Mouse (Mus musculus): ENCODE data around the gene Mapt. TPM values are rescaled to one million over a fixed set of nuclear protein-coding genes. Genes with fewer than 3 reads are reported as not detected.

The Mapt gene
- polyA plus RNA-seq, 1 experiment from 2014 or later = 0.90 TPM

GRCm38 (mm10) chr11:104271876-104272275 is 40.7 kb downstream of the Mapt start:
- no peak for DNase-seq (ENCODE audit: low spot score)
- Histone ChIP-seq H3K4me2 (no peak overlapping the region), H3K9me3 (ENCODE audit: control insufficient read depth, low read length) (no peaks in the 10 kb centered on the region), H3K9ac (ENCODE audit: low read depth, low read length) (no peak overlapping the region), H3K4me3 (ENCODE audit: low read depth, low read length) (no peak overlapping the region), H3K36me3 (ENCODE audit: control insufficient read depth, insufficient read depth, low read length) (no peaks in the 10 kb centered on the region), H3K27ac (ENCODE audit: low read depth, low read length) (no peak overlapping the region), H3K4me1 (replicated peaks; ENCODE audit: control insufficient read depth, insufficient read depth, low read length) (no peaks in the 10 kb centered on the region), H3K27me3 (replicated peaks; ENCODE audit: control insufficient read depth, insufficient read depth, low read length) (no peaks in the 10 kb centered on the region)
- ATAC-seq (replicated peaks; ENCODE audit: low FRiP score) = no peak
- 77% methylated on average over 6 of the region's 6 CpGs for WGBS

DNA sequence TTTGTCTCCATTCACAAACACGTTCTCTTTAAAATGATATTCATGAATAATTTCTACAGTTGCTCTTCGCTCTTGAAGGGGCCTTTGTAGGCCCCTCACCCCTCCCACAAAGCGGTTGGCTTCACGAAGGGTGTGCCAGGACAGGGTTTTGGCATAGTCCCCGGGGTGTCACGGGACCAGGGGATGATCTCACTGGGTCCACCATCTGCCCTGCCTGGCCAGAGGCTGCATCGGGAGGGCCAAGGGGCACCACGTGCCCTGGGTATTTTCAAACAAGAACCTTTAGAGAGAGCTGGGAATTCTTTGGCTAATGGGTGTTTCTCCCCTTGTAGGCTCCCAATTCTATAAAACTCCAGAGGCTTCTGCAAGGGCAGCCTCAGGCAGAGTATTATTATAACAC is 41.2 kb downstream of the Mapt start:
- Histone ChIP-seq H3K27me3 (replicated peaks; ENCODE audit: control insufficient read depth, insufficient read depth, low read length) (no peaks in the 10 kb centered on the region), H3K9me3 (ENCODE audit: control insufficient read depth, low read length) (no peaks in the 10 kb centered on the region), H3K4me1 (replicated peaks; ENCODE audit: control insufficient read depth, insufficient read depth, low read length) (no peaks in the 10 kb centered on the region), H3K4me2 (no peak overlapping the region), H3K4me3 (ENCODE audit: low read depth, low read length) (no peak overlapping the region), H3K36me3 (ENCODE audit: control insufficient read depth, insufficient read depth, low read length) (no peaks in the 10 kb centered on the region), H3K27ac (ENCODE audit: low read depth, low read length) (no peak overlapping the region), H3K9ac (ENCODE audit: low read depth, low read length) (no peak overlapping the region)
- DNase-seq (ENCODE audit: low spot score) (no peak), ATAC-seq (replicated peaks; ENCODE audit: low FRiP score) (no peak)
- WGBS = 83% methylated on average over 8 of the region's 8 CpGs

DNA sequence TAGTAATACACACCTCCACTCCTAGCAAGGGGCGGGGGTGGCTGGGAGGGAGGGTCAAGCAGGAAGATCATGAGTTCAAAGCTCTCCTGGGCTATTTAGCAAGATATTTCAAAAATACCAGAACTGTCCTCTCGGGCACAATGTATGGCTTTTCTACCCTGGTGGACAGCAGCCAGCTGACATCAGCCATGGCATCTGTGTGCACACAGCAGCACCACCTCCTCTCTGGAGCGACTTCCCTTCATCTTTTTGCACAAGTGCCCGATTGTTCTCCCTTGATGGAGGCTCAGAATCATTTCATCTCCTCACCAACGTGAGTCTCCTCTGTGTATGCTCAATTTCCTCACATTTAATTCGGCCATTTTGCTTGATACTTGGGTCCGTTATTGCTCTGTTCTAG is 44.6 kb downstream of the Mapt start:
- H3K36me3 ChIP-seq (ENCODE audit: control insufficient read depth, insufficient read depth, low read length) = no peaks in the 10 kb centered on the region
- no peaks in the 10 kb centered on the region for H3K27me3 ChIP-seq (replicated peaks; ENCODE audit: control insufficient read depth, insufficient read depth, low read length)
- no peak for ATAC-seq (replicated peaks; ENCODE audit: low FRiP score)

DNA sequence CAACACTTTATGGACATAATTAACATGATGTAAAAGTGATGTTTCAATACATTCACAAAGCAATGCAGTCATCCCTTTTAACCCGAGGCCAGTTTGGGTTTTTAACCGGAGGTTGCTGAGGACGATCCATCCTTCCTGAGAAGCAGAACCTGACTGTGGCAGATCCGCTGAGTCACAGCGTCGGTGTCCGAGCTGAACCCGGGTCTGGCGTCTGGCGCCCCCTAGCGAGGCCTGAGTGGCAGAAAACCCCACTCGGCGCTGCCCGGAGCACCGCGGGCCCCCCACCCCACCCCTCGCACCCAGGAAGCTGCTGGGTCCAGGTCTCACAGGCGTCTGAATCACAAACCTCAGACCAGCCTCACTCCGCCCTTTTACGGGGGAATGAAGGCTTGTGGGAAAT is 47.0 kb downstream of the Mapt start:
- H3K36me3 ChIP-seq (ENCODE audit: control insufficient read depth, insufficient read depth, low read length) = no peaks in the 10 kb centered on the region
- DNase-seq (ENCODE audit: low spot score) (peak; percentile 63), ATAC-seq (replicated peaks; ENCODE audit: low FRiP score) (peak; percentile 54; the same call in 1 of the 2 replicates)
- no peaks in the 10 kb centered on the region for H3K4me1 ChIP-seq (replicated peaks; ENCODE audit: control insufficient read depth, insufficient read depth, low read length)
- no peak overlapping the region for H3K27ac ChIP-seq (ENCODE audit: low read depth, low read length)
- no peaks in the 10 kb centered on the region for H3K27me3 ChIP-seq (replicated peaks; ENCODE audit: control insufficient read depth, insufficient read depth, low read length)
- no peak overlapping the region for H3K9ac ChIP-seq (ENCODE audit: low read depth, low read length)
- H3K9me3 ChIP-seq (ENCODE audit: control insufficient read depth, low read length) = no peaks in the 10 kb centered on the region
- 0 out of 2 replicates have a peak overlapping the region, but pooled peaks have one; percentile 13 for H3K4me3 ChIP-seq (ENCODE audit: low read depth, low read length)
- peak overlapping the region; percentile 44 for H3K4me2 ChIP-seq
- 3% methylated on average over 20 of the region's 20 CpGs for WGBS

More for the DNA sequence above, 44.6 kb downstream of the Mapt start:
- no peak overlapping the region for H3K4me2 ChIP-seq
- no peaks in the 10 kb centered on the region for H3K9me3 ChIP-seq (ENCODE audit: control insufficient read depth, low read length)
- no peaks in the 10 kb centered on the region for H3K4me1 ChIP-seq (replicated peaks; ENCODE audit: control insufficient read depth, insufficient read depth, low read length)
- no peak overlapping the region for H3K9ac ChIP-seq (ENCODE audit: low read depth, low read length)
- WGBS = 78% methylated on average over 7 of the region's 7 CpGs
- no peak overlapping the region for H3K4me3 ChIP-seq (ENCODE audit: low read depth, low read length)
- no peak overlapping the region for H3K27ac ChIP-seq (ENCODE audit: low read depth, low read length)
- DNase-seq (ENCODE audit: low spot score) = no peak

DNA sequence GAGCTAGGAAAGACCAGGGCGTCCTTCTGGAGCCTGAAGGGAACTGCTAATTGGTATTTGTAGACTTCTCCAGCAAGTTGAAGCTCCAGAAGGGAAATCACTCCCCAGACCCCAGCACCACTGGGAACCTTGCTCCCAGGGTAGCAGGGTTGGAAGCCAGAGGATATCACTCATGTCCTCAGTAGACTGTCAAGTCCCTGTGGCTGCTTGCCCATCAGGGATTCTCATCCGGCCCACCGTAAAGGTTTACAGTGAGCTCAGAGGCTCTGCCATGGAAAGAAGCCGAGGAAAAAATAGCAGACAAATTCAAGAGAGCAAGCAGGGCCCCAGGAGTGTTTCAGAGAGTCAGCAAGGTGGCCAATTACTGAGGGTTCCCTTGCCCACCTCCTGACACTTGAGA is 47.9 kb downstream of the Mapt start:
- H3K36me3 ChIP-seq (ENCODE audit: control insufficient read depth, insufficient read depth, low read length) = no peaks in the 10 kb centered on the region
- no peaks in the 10 kb centered on the region for H3K4me1 ChIP-seq (replicated peaks; ENCODE audit: control insufficient read depth, insufficient read depth, low read length)
- H3K9me3 ChIP-seq (ENCODE audit: control insufficient read depth, low read length) = no peaks in the 10 kb centered on the region
- no peak overlapping the region for H3K4me3 ChIP-seq (ENCODE audit: low read depth, low read length)
- H3K27me3 ChIP-seq (replicated peaks; ENCODE audit: control insufficient read depth, insufficient read depth, low read length) = no peaks in the 10 kb centered on the region
- DNase-seq (ENCODE audit: low spot score) (no peak), ATAC-seq (replicated peaks; ENCODE audit: low FRiP score) (no peak)
- no peak overlapping the region for H3K27ac ChIP-seq (ENCODE audit: low read depth, low read length)
- WGBS = 74% methylated on average over 4 of the region's 4 CpGs
- H3K9ac ChIP-seq (ENCODE audit: low read depth, low read length) = no peak overlapping the region
- H3K4me2 ChIP-seq = no peak overlapping the region

DNA sequence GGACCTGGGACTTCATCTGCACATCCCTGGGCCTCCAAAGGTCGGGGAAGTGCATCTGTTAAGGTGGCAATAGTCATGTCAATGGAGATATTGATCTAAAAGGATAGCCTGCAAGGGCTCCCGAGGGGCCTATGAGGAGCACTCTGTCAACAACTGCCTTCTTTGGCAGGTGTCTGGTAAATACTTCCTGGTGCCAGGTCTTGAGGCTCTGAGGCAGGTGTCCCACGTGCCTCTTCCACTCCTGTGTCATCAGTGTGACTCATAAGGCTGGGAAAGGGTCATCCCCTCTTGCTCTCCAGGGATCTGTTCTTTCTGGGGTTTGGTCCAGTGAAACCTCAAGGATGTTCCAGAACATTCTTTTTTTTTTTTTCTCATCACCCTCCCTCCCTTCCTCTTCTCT is 48.3 kb downstream of the Mapt start:
- DNase-seq (ENCODE audit: low spot score) (no peak), ATAC-seq (replicated peaks; ENCODE audit: low FRiP score) (no peak)
- Histone ChIP-seq H3K9me3 (ENCODE audit: control insufficient read depth, low read length) (no peaks in the 10 kb centered on the region), H3K4me3 (ENCODE audit: low read depth, low read length) (no peak overlapping the region), H3K27me3 (replicated peaks; ENCODE audit: control insufficient read depth, insufficient read depth, low read length) (no peaks in the 10 kb centered on the region), H3K27ac (ENCODE audit: low read depth, low read length) (no peak overlapping the region), H3K36me3 (ENCODE audit: control insufficient read depth, insufficient read depth, low read length) (no peaks in the 10 kb centered on the region), H3K4me2 (no peak overlapping the region), H3K9ac (ENCODE audit: low read depth, low read length) (no peak overlapping the region), H3K4me1 (replicated peaks; ENCODE audit: control insufficient read depth, insufficient read depth, low read length) (no peaks in the 10 kb centered on the region)
- WGBS = 54% methylated on average over 3 of the region's 3 CpGs

DNA sequence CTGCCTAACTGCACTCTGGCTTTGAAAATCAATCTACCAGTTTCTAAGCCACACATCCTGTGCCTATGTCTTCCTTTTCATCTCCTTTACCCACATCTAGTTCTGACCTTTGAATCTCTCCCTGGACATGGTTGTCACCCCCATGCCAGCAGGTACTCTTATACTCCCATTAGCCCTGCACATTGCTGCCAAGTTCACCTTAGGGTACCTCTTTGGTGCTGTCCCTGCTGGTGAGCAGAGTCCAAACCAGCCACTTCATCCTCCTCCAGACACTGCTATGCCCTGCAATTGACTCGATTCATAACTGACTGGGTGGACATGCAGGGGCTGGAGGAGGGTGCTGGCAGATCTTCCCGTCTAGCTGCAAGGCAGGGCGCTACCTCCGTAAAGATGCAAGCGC is 50.3 kb downstream of the Mapt start:
- ATAC-seq (replicated peaks; ENCODE audit: low FRiP score) = no peak
- Histone ChIP-seq H3K4me1 (replicated peaks; ENCODE audit: control insufficient read depth, insufficient read depth, low read length) (no peaks in the 10 kb centered on the region), H3K27me3 (replicated peaks; ENCODE audit: control insufficient read depth, insufficient read depth, low read length) (no peaks in the 10 kb centered on the region), H3K4me3 (ENCODE audit: low read depth, low read length) (no peak overlapping the region), H3K27ac (ENCODE audit: low read depth, low read length) (no peak overlapping the region), H3K36me3 (ENCODE audit: control insufficient read depth, insufficient read depth, low read length) (no peaks in the 10 kb centered on the region), H3K9me3 (ENCODE audit: control insufficient read depth, low read length) (no peaks in the 10 kb centered on the region), H3K9ac (ENCODE audit: low read depth, low read length) (no peak overlapping the region), H3K4me2 (no peak overlapping the region)
- 76% methylated on average over 5 of the region's 5 CpGs for WGBS
- no peak for DNase-seq (ENCODE audit: low spot score)

DNA sequence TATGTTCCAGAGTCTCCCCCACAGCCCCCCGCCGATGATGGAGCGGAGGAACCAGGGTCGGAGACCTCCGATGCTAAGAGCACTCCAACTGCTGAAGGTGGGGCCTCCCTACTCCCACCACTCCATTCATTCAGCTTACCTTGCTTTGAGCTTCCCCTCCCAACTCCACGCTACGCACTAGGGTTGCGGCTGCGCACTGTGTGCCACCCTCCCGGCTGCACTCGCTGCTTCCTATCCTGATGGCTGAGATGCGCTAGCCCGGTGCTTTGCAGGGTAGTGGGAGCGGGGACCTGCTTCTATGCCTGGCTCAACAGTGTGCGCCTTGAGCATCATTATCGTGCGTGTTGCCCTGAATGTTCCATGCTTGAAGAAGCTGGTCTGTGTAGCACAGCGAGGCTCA is 55.9 kb downstream of the Mapt start:
- DNase-seq (ENCODE audit: low spot score) = no peak
- 94% methylated on average over 18 of the region's 18 CpGs for WGBS
- Histone ChIP-seq H3K4me3 (ENCODE audit: low read depth, low read length) (no peak overlapping the region), H3K9ac (ENCODE audit: low read depth, low read length) (no peak overlapping the region), H3K36me3 (ENCODE audit: control insufficient read depth, insufficient read depth, low read length) (no peaks in the 10 kb centered on the region), H3K9me3 (ENCODE audit: control insufficient read depth, low read length) (no peaks in the 10 kb centered on the region), H3K27ac (ENCODE audit: low read depth, low read length) (no peak overlapping the region), H3K4me2 (no peak overlapping the region), H3K27me3 (replicated peaks; ENCODE audit: control insufficient read depth, insufficient read depth, low read length) (no peaks in the 10 kb centered on the region), H3K4me1 (replicated peaks; ENCODE audit: control insufficient read depth, insufficient read depth, low read length) (peaks cover 7% of the 10 kb centered on the region)
- no peak for ATAC-seq (replicated peaks; ENCODE audit: low FRiP score)

- Histone ChIP-seq H3K4me3 (ENCODE audit: low read depth, low read length) (no peak overlapping the region), H3K27ac (ENCODE audit: low read depth, low read length) (no peak overlapping the region), H3K9me3 (ENCODE audit: control insufficient read depth, low read length) (no peaks in the 10 kb centered on the region), H3K4me1 (replicated peaks; ENCODE audit: control insufficient read depth, insufficient read depth, low read length) (peaks cover 22% of the 10 kb centered on the region), H3K36me3 (ENCODE audit: control insufficient read depth, insufficient read depth, low read length) (no peaks in the 10 kb centered on the region), H3K9ac (ENCODE audit: low read depth, low read length) (no peak overlapping the region), H3K27me3 (replicated peaks; ENCODE audit: control insufficient read depth, insufficient read depth, low read length) (no peaks in the 10 kb centered on the region), H3K4me2 (no peak overlapping the region)
- DNase-seq (ENCODE audit: low spot score) = no peak
- no peak for ATAC-seq (replicated peaks; ENCODE audit: low FRiP score)
- WGBS = 57% methylated on average over 6 of the region's 6 CpGs
Observed at GRCm38 (mm10) chr11:104288835-104289198, 57.6 kb downstream of the Mapt start.

Measured in liver, embryonic 11.5 days (tissue).